Mouse (Mus musculus): ENCODE measurements around the gene Lrrc8b.

Lrrc8b gene

DNA sequence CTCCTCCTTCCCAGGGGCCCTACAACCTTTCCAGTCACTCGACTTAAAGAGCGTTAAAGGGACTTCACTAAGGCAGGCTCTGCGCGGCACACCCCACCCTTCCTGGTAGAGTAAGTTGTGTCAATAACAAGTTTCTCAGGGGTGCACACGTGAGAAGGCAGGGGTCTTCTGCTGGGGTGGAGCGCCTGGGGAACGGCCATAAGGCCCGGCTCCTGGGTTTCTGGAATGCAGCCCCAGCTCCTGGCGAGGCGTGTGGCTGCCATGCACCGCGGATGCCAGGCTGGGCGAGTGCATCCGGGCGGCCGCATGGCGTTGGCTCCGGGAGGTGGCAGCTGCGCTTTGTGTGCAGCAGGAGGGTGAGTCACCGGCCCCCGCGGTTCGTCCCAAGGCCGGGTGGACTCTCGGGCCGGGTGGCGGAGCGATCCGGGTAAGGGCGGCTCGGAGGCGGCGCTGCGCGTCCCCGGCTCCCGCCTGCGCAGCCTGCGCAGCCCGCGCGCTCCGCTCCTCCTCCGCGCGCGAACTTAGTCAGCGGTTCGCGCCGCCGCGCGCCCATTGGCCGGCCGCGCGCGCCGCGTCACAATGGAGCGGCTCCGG is at the start of gene Lrrc8b:
Lrrc8b (plus strand) TSS at position 578 of the 594 bp plus-strand sequence.
- DNase-seq: peak; percentile 81

DNA sequence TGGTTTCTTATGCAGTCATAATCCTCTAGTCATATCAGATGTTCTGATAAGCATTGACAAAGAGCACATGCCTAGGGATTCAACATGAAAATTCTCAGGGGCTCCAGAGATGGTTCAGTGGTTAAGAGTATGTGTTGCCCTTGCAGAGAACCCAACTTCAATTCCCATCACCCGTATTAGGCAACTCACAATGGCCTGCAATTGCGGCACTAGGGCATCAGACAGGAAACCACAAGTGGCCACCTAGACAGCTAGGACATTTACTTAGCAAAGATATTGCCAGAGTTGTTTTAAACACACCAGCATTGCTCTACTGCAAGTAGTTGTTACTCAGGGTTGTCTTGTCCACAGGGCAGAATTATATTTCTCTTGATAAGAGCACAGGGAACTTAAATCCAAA is 34.1 kb upstream of the Lrrc8b start:
- no peak for DNase-seq

DNA sequence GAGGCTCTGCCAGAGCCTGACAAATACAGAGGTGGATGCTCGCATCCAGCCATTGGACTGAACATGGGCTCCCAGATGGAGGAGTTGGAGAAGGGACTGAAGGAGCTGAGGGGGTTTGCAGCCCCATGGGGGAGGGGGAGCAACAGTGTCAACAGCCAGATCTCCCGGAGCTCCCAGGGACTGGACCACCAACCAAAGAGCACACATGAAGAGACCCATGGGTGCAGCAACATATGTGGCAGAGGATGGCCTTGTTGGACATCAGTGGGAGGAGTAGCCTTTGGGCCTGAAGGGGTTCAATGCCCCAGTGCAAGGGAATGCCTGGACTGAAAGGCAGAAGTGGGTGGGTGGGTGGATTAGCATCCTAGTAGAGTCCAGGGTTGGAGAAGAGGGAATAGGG is 25.2 kb upstream of the Lrrc8b start:
- no peak for DNase-seq

DNA sequence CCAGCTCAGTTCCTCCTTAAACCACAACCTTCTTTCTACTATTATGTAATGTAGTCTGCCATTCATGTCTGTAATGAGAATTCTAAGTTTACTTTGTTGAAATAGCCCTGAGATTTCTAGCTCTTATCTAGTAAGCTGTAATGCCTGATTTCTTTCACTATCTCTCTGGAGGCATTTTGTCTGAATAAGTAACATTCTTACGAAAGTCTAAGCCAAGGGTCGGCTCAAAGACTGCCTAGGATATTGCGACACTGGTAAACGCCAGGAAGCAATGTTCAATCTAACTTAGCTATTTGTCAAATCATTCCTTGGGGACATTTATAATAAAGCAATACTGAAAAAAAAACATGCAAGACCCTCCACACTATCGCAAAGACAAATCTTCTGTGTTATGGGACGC is 21.8 kb upstream of the Lrrc8b start:
- no peak for DNase-seq

DNA sequence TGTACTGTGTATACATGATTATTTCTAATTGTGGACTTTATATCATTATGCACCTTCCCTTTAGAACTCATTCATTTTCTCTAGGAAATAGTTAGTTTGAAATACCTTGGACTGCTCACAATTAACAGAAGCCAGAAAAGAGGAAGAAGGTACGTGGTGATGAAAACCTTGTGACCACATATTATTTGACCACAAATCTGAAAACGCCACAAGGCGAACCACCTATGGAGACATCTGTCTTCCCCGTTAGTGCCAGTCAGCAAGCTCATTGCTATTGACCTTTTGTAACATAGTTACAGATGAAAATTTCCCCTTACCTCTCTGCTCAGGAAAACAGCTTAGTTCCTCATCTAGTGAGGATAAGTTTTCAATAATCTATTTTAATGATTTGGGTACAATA is 20.4 kb upstream of the Lrrc8b start:
- DNase-seq: no peak

DNA sequence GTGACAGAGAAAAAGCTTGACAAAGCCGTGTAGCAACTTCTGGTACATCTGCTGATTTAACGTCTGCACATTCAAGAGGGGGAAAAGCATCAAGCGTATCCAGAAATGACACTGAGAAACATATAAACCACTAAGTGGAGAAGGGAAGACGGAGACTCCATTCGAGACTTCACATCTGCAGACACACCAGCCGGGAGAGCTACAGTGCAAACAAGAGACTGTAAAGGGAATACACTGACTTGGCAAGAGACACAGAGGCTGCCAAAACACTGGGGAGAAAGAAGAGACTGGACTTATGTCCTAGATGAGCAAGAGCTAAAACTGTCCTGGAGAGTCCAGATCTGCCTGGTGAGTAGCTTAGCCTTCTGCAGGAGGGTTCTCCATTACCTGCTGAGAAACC is 16.6 kb upstream of the Lrrc8b start:
- DNase-seq: no peak

DNA sequence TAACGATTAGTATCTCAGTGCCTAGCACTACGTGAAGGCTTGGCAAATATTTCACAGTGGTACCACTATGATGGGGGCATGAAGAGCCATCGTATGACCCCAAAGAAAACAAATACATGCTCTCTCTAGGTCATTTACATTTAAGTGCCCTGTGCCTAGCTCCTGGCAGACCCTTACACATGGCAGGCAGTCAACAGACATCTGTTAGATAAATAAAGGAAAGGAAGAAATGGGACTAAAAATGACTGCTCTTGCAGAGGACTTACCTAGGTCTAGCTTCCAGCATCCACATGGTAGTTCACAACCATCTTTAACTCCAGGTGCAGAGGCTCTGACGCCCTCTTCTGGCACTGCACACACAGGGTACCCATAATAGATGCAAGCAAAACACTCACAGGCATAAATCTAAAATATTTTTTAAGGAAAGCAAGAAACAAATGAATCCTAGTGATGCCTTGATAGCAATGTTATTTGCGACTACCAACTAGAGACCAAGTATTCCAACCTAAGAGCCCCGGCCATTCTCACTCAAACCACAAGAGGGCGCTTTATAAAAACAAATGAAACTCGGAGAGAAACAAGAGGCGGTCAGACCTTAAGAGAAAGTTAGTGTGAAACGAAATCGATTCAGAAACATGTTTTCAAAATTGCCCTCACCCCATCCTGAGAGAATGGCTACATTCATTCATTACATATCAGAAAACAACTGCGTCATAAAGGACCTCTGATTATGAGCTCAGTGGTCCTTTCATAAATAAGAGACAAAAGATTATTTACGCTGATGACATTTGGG is 15.7 kb upstream of the Lrrc8b start:
- DNase-seq: peak; percentile 81

DNA sequence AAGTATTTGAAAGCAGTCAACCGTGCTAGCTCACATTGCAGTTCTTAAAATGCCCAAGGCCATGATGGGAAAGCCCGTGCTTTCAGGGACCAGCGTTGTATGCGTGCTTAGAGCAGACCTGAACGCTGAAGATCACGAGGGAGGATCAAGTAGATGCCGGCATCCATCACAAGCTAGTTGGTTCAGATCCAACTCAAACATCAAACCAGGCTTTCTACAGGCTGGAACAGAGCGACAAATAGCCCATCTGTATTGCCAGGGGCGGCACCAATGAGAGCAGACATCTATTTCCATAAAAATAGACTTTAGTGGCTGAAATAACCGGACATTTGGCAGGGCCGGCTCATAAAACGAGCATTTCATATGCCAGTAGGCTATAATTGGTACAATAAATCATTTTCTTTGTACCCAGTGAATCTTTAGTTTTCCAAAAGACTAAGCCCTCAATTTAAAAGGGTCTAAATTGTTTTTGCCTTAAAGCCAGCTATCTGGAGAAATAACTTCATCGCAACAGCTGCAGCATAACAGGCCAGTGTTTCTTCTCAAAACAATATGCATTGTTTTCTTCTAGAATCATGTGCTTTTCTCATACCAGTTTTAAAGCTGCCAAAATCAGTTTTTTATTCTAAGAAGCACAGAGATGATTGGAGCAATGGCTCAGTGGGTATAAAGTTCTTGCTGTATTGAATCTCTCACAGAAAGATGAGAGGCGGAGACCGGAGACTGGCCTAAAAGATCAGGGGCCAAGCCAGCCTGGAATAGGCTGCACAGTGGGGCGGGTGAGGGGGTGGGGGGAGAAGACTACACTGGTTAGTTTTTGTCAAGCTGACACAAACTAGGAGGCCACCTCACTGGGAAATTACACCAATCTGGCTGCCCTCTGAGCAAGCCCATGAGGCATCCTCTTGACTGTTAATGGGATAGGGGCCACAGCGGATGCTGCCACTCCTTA is 14.9 kb upstream of the Lrrc8b start:
- no peak for DNase-seq

DNA sequence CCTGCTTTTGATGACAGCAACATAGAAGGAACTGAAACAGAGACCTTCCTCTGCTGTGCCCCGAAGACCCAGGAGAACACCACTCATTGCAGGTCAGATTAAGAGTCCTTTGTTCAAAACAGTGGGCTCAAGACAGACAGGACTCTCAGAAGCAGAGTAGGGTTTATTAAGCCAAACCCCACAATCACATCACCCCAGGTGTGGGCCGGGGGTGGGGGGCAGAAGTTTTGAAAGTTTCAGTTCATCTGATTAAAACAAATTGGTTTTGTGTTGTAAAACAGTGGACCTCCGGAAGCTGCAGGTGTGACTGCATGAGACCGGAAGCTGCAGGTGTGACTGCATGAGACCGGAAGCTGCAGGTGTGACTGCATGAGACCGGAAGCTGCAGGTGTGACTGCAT is 14.0 kb upstream of the Lrrc8b start:
- no peak for DNase-seq

DNA sequence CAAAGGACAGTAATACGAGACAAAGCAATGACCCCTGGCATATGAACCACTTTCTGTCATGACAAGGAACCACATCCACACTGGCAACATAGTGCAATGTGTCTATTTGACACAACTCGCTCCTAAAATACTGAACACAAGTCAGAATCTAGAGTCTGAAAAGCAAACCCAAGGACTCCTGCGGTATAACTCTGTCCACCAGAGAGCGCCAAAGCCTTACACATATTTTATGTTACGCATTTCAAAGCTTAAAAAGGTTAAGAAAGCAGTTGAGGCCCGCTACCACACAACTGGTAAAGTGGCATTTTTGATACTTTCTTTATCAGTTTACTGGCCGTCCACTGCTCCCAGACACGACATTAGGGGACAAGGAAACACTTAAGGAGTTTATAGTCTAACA is 10.6 kb upstream of the Lrrc8b start:
- peak; percentile 91 for DNase-seq

DNA sequence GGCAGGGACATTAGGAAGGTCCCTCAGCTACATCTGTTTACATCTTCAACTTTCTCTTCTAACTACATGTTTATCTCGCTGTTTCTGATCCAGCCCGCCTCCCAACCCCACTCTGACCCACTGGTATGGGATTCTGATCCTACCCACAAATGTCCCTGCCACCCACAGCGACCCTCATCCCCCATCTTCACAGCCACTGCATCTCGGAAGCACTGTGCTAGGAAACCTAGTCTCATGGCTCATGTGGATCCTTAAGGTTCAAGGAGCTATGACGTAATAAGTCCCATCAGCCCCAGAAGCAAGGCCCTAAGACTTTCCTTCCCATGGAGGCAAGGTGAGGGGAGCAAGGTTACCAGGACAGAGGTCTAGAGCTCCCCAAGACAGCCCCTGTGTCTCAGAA is 7.9 kb upstream of the Lrrc8b start:
- no peak for DNase-seq

DNA sequence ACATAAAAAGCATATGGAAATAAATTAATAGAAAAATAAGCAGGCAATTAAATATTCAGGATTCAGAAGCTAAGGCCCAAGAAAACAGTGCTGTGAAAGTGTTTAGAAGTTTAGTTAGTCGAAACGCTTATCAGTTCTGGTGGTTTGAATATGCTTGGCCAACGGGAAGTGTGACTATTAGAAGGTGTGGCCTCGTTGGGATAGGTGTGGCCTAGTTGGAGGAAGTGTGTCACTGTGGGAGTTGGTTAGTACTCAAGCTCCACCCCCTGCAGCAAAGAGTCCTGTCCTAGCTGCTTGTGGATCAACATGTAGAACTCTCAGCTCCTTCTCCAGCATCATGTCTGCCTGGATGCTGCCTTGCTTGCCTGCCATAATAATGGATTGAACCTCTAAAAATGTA is 6.5 kb upstream of the Lrrc8b start:
- no peak for DNase-seq

DNA sequence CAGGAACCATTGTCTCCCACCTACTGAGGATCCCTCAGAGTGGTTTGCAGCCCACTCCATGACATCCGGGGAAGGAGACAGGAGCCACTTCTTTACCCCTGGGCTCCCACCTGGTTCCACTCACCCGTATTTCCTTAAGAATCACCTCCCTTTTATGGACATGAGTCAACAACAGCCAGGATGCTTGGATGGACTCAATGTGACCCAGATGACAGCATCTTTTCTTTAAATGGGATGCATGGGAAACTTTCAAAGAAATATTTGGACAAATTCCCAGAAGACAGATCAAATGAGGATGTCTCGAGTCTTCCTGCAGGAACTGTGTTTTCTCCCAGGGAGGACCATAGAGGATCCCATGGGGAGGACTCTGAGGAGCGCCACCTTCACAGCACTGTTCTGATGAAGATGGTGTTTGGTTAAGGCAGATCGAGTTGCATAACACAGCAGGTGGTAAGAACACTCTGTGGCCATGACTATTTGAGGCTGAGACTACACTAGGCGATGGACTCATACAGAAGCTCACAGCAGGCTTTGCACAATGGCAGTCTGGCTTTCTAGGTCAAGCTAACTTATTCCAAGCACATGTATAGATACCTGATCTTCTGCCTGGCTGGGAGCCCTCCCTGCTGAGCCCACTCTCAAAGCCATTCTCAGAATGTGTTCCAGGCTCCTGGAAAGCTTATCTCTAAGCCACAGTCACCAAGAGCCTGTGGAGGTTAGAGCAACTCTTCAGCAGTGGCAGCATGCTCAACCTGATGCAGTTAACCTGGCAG is 4.9 kb upstream of the Lrrc8b start:
- DNase-seq: no peak

DNA sequence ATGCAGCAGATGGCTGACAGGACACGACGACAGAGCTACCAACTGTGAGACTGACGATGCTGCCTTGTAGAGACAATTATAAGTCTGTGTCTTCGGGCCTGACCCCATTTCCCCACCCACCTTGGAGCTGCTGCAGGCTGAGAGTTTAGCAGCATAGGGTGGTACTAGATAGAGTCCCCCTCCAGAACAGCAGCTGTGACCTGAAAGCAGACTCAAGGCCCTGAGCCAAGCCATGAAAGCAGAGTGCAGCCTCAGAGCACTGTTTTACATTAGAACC is 4.3 kb upstream of the Lrrc8b start:
- no peak for DNase-seq

DNA sequence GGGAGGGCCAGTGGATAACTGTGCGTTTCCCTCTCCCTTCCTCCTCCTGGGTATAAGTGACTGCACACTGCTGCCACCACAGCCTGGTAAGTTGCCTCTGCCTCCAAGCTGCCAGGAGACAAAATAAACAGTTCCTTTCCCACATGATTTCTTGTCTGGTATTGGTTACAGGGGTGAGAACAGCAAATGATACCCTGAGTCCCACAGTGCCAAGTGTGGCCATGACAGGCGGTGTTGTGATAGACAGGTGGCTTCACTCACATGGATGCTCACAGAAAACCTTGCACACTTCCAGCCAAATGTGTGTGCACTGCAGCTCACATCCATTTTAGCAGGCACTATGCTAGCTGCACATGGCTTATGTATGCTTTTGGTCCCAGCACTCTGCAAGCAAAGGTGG is 3.8 kb upstream of the Lrrc8b start:
- no peak for DNase-seq

DNA sequence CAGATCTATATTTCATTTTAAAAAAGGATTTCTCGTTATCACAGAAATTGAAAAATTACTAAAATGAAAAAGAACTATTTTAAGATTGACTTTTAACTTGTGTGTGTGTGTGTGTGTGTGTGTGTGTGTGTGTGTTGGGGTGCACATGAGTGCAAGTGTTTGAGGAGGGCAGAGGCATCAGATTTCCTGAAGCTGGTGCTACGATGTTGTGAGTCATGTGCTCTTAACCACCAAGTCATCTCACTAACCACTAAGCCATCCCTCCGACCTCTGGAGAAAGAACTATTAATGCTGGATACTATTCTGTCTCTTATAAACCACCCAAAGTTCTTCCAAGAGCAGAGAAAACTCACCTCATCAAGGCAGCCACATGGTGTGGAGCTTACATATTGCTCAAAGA is 2.9 kb upstream of the Lrrc8b start:
- DNase-seq: no peak

DNA sequence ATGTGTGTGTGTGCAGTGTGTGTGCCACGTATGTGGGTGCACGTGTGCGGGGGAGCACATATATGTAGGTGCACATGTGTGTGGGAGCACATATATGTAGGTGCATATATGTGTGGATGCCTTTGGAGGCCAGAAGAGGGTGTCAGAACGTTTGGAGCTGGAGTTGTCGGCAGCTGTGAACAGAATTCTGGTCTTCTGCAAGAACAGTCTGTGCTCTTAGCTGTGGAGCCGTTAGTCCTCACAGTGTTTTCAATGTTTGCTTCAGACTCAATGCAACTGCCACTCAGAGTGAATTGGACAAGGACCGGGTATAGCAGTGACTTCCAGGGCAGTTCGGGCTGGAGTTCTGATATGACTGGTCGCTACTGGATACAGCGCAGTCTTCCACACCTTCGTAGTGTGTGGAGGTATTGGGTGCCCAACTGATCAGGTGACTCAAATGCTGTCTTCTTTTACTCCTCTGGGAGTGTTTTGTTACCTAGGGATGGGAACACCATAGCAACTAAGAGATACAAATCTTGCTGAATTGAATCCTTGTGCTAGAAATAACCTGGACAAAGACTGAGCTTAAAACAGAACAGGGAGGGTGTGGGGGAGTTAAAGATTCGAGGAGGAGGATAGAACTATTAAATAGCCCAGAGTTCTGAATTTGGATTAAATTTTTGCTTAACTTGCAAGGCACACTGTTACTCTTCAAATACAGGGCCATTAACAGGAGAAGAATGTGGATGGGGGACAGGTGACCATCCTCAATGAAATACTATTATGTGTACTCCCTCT is 1.0 kb upstream of the Lrrc8b start:
- no peak for DNase-seq

DNA sequence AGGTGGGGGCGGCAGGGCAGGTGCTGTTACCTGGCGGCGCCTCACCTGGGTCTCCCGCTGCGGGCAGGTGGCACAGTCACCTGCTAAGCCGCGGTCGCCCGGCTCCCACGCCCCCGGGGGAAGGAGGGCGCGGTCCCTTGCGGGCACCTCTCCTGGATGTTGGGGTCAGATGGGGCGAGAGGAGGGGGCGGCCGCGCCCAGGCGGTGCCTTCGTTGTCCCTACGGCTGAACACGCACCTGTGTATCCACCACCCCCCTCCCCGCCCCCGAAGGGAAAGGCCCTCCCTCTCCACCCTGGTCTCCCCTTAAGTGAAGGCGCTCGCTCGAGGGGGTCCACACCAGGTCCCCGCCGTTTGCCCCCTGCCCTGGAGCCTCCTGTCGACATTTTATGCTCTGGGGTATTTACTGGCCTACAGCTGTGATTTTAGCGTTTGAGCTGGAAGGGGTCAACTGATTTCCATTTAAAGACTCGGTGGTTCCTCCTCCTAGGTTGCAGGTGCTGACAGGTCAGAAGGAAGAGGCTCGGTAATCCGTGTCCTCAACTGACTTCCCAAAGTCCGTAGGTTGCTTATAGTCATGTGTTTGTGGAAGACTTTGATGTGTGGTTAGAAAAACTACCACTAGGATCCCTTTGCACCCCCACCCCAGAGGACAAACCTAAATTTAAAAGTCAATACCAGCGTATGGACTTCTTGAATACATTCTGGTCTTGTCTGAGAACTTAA is 538 bp downstream of the Lrrc8b start:
- no peak for DNase-seq

DNA sequence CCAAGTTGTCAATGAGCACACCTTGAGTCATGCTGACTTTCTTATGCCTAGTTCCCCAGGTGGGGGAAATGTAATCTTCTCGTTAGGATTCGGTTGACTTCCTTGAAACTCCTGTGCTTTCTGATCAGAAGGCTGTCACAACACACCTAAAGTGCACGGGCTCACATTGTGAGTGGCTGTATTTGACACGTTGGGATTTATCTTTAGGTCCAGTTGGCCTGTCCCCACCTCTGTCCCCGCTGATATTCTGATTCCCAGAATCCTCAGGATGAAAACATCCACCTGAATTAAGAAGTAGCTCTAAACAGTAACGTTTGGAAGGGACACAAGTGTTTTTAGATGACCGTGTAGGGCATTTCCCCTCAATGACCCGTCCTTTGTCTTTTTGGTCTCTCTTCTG is 1.6 kb downstream of the Lrrc8b start:
- no peak for DNase-seq

DNA sequence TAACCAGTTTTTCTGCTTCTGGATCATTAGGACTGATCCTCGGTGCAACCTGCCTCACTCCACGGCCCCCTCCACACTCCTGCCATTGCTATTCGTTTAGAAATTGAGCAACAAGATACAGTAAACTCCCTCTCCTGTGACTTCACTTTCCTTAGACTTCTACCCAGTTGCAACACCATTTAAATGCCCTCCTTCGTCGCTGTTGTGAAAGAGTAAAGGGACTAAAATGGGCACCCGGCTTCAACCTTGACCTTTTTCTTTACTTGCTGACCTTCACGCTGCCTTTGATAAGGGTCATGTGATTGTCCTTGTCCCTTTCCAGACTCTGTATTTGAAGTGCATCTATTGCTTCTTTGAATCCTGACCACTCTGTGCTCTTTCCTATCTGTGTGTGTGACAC is 2.8 kb downstream of the Lrrc8b start:
- DNase-seq: no peak

DNA sequence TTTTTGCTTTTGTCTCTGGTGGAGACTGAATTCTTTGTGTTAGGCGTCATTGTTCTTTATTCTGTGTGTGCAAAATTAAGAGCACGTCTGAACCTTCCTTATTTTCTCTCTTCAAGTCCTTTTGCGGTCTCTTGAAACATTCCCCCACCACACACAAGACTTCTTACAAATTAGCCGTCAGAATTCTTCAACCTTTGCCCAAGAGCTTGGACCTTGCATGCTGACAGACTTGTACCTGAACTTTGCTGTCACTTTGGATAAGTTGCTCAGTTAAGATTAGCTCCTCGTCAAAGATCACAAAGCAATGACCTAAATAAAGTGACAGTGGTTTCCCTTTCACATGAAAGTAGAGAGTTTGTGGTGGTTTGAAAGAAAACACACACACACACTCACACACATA is 3.3 kb downstream of the Lrrc8b start:
- DNase-seq: no peak

DNA sequence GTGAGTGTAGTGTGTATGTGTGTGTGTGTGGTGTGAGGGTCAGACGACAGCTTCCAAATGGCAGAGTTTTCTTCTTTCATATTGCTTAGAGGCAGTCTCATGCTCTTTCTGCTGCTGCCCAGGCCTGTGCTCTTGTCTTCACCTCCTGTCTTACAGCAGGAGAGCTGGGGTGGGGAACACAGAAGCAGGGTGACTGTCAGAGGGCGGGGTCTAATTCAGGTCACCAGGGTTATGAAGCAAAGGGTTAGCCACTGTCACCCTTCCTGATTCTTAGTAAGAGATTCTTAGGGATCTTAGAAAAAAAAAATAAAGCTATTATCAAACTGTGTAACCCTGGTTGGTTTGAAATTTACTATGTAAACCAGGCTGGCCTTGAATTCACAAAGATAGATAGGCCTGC is 10.0 kb downstream of the Lrrc8b start:
- DNase-seq: no peak

All from right cerebral cortex, postnatal 4 days (tissue).